Mouse (Mus musculus): ENCODE measurements around the gene Usp36.
A peak's percentile ranks its signal among the peaks of the same experiment; 100 is the strongest.
"Not testable (repeated sequence)": the region's sequence is repeated elsewhere in the genome, so short reads cannot be mapped to it uniquely, and the experiment has no call there.

The Usp36 gene

GRCm38 (mm10) chr11:118289999-118290889 is at the start of gene Usp36:
TSS of gene Usp36 (minus strand) at chr11:118290244.
- DNase-seq (ENCODE audit: low read depth), result peak; percentile 100

GRCm38 (mm10) chr11:118337491-118338168 is 47.6 kb upstream of the Usp36 start:
- peak; percentile 48 for DNase-seq (ENCODE audit: low read depth)

GRCm38 (mm10) chr11:118333431-118333830 is 43.4 kb upstream of the Usp36 start:
- DNase-seq (ENCODE audit: low read depth), result no peak

- no peak for DNase-seq (ENCODE audit: low read depth)
Observed at GRCm38 (mm10) chr11:118332376-118332775, 42.3 kb upstream of the Usp36 start.

- DNase-seq (ENCODE audit: low read depth), result no peak
Observed at GRCm38 (mm10) chr11:118330777-118331176, 40.7 kb upstream of the Usp36 start.

GRCm38 (mm10) chr11:118330361-118330760 is 40.3 kb upstream of the Usp36 start:
- no peak for DNase-seq (ENCODE audit: low read depth)

- DNase-seq (ENCODE audit: low read depth), result no peak
Observed at GRCm38 (mm10) chr11:118328947-118329346, 38.9 kb upstream of the Usp36 start.

- no peak for DNase-seq (ENCODE audit: low read depth)
Observed at GRCm38 (mm10) chr11:118328511-118328910, 38.5 kb upstream of the Usp36 start.

- peak; percentile 98 for DNase-seq (ENCODE audit: low read depth)
Observed at GRCm38 (mm10) chr11:118326991-118327971, 37.2 kb upstream of the Usp36 start.

GRCm38 (mm10) chr11:118326491-118326890 is 36.4 kb upstream of the Usp36 start:
- no peak for DNase-seq (ENCODE audit: low read depth)

GRCm38 (mm10) chr11:118324541-118324940 is 34.5 kb upstream of the Usp36 start:
- peak; percentile 88 for DNase-seq (ENCODE audit: low read depth)

- DNase-seq (ENCODE audit: low read depth), result no peak
Observed at GRCm38 (mm10) chr11:118323974-118324373, 33.9 kb upstream of the Usp36 start.

- no peak for DNase-seq (ENCODE audit: low read depth)
Observed at GRCm38 (mm10) chr11:118322647-118323046, 32.6 kb upstream of the Usp36 start.

GRCm38 (mm10) chr11:118321971-118322370 is 31.9 kb upstream of the Usp36 start:
- DNase-seq (ENCODE audit: low read depth), result no peak

- no peak for DNase-seq (ENCODE audit: low read depth)
Observed at GRCm38 (mm10) chr11:118321500-118321899, 31.5 kb upstream of the Usp36 start.

GRCm38 (mm10) chr11:118318678-118319077 is 28.6 kb upstream of the Usp36 start:
- peak; percentile 78 for DNase-seq (ENCODE audit: low read depth)

GRCm38 (mm10) chr11:118317129-118317528 is 27.1 kb upstream of the Usp36 start:
- peak; percentile 81 for DNase-seq (ENCODE audit: low read depth)

GRCm38 (mm10) chr11:118316231-118316806 is 26.3 kb upstream of the Usp36 start:
- DNase-seq (ENCODE audit: low read depth), result no peak

GRCm38 (mm10) chr11:118312132-118312723 is 22.2 kb upstream of the Usp36 start:
- peak; percentile 83 for DNase-seq (ENCODE audit: low read depth)

GRCm38 (mm10) chr11:118307962-118308361 is 17.9 kb upstream of the Usp36 start:
- DNase-seq (ENCODE audit: low read depth), result not testable (repeated sequence)

- DNase-seq (ENCODE audit: low read depth), result not testable (repeated sequence)
Observed at GRCm38 (mm10) chr11:118303959-118304358, 13.9 kb upstream of the Usp36 start.
